Mouse (Mus musculus): Measurements from ENCODE around the gene Ntrk2. TPM values are rescaled to one million over a fixed set of nuclear protein-coding genes. Genes with fewer than 3 reads are reported as not detected.

The Ntrk2 gene
- total and polyA plus RNA-seq, 3 experiments, result 0.11 TPM; not detected in 2

- no peak overlapping the region for H3K4me3 ChIP-seq (ENCODE audit: low read depth, low read length)
- ATAC-seq (ENCODE audit: extremely low read depth, insufficient number of reproducible peaks, low FRiP score, poor library complexity, severe bottlenecking), result no peak
- TF ChIP-seq POLR2AphosphoS5 (IDR thresholded peaks at IDR 0.05; ENCODE audit: insufficient replicate concordance, low read depth, low read length) (no peak), CTCF (IDR thresholded peaks at IDR 0.05; ENCODE audit: low read depth, low read length) (no peak), TAL1 (conservative IDR thresholded peaks at IDR 0.05; ENCODE audit: low read depth, low read length) (no peak), GATA2 (IDR thresholded peaks at IDR 0.05; ENCODE audit: borderline replicate concordance, low read depth, low read length) (no peak), GATA1 (IDR thresholded peaks at IDR 0.05; ENCODE audit: borderline replicate concordance, low read length) (no peak)
- H3K27me3 ChIP-seq (ENCODE audit: insufficient read depth, low read length), result no peaks in the 10 kb centered on the region
- H3K36me3 ChIP-seq (replicated peaks), result no peaks in the 10 kb centered on the region
- H3K9me3 ChIP-seq (replicated peaks), result peaks cover 55% of the 10 kb centered on the region
- no peak for DNase-seq (ENCODE audit: low spot score)
- no peaks in the 10 kb centered on the region for H3K4me1 ChIP-seq (ENCODE audit: insufficient read depth, low read depth, low read length)
These were observed 196.8 kb downstream of the Ntrk2 start for GRCm38 (mm10) chr13:59002943-59003806.

DNA sequence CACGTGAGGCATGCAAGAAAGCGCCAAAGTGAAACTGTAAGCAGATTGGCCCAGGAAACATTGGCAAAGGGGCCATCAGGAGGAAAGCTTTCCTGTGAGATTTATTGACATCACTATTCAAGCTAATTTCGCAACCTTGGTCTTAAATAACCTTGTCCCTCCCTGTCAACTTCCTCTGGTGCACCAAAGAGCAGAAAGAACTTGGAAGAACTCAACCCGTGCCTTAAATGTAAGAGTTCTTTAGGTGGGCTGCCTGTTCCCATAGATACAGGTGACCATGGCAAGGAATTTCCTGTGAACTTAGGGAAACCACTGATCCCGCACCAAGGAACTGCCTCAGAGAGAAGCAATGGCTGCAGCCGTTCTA, 197.4 kb downstream of the Ntrk2 start:
- Histone ChIP-seq H3K36me3 (replicated peaks) (no peaks in the 10 kb centered on the region), H3K9me3 (replicated peaks) (peaks cover 58% of the 10 kb centered on the region), H3K27me3 (ENCODE audit: insufficient read depth, low read length) (no peaks in the 10 kb centered on the region), H3K4me1 (ENCODE audit: insufficient read depth, low read depth, low read length) (no peaks in the 10 kb centered on the region), H3K4me3 (ENCODE audit: low read depth, low read length) (no peak overlapping the region)
- DNase-seq (ENCODE audit: low spot score), result no peak
- TF ChIP-seq CTCF (IDR thresholded peaks at IDR 0.05; ENCODE audit: low read depth, low read length) (no peak), TAL1 (conservative IDR thresholded peaks at IDR 0.05; ENCODE audit: low read depth, low read length) (no peak), GATA1 (IDR thresholded peaks at IDR 0.05; ENCODE audit: borderline replicate concordance, low read length) (no peak), POLR2AphosphoS5 (IDR thresholded peaks at IDR 0.05; ENCODE audit: insufficient replicate concordance, low read depth, low read length) (no peak), GATA2 (IDR thresholded peaks at IDR 0.05; ENCODE audit: borderline replicate concordance, low read depth, low read length) (no peak)
- no peak for ATAC-seq (ENCODE audit: extremely low read depth, insufficient number of reproducible peaks, low FRiP score, poor library complexity, severe bottlenecking)

DNA sequence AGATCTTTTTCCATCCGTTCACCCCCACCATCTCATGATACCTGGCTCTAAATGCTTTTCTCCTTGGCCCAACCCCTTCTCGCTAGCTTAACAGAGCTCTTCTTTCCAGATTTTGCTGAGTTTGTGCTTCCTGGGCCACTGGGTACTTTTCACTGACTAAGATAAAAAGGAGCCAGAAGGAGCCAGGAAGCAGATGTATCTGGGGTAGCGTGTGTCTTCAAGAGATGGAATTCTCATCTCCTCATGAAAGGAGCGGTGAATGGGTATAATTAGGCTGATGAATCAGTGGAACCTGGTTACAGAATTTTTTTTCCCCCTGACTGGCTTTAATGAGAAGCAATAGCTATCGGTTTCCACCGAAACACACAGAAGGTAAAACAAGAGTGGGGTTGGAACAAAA, 198.2 kb downstream of the Ntrk2 start:
- Histone ChIP-seq H3K36me3 (replicated peaks) (no peaks in the 10 kb centered on the region), H3K4me1 (ENCODE audit: insufficient read depth, low read depth, low read length) (no peaks in the 10 kb centered on the region), H3K27me3 (ENCODE audit: insufficient read depth, low read length) (no peaks in the 10 kb centered on the region), H3K4me3 (ENCODE audit: low read depth, low read length) (no peak overlapping the region), H3K9me3 (replicated peaks) (peaks cover 58% of the 10 kb centered on the region)
- no peak for ATAC-seq (ENCODE audit: extremely low read depth, insufficient number of reproducible peaks, low FRiP score, poor library complexity, severe bottlenecking)
- TF ChIP-seq CTCF (IDR thresholded peaks at IDR 0.05; ENCODE audit: low read depth, low read length), result no peak
- no peak for TF ChIP-seq POLR2AphosphoS5 (IDR thresholded peaks at IDR 0.05; ENCODE audit: insufficient replicate concordance, low read depth, low read length)
- TF ChIP-seq TAL1 (conservative IDR thresholded peaks at IDR 0.05; ENCODE audit: low read depth, low read length), result no peak
- TF ChIP-seq GATA1 (IDR thresholded peaks at IDR 0.05; ENCODE audit: borderline replicate concordance, low read length), result no peak
- no peak for TF ChIP-seq GATA2 (IDR thresholded peaks at IDR 0.05; ENCODE audit: borderline replicate concordance, low read depth, low read length)
- no peak for DNase-seq (ENCODE audit: low spot score)

GRCm38 (mm10) chr13:59009855-59010254, 203.5 kb downstream of the Ntrk2 start:
- no peak for TF ChIP-seq TAL1 (conservative IDR thresholded peaks at IDR 0.05; ENCODE audit: low read depth, low read length)
- TF ChIP-seq POLR2AphosphoS5 (IDR thresholded peaks at IDR 0.05; ENCODE audit: insufficient replicate concordance, low read depth, low read length), result no peak
- TF ChIP-seq CTCF (IDR thresholded peaks at IDR 0.05; ENCODE audit: low read depth, low read length), result no peak
- no peak for TF ChIP-seq GATA1 (IDR thresholded peaks at IDR 0.05; ENCODE audit: borderline replicate concordance, low read length)
- no peak for TF ChIP-seq GATA2 (IDR thresholded peaks at IDR 0.05; ENCODE audit: borderline replicate concordance, low read depth, low read length)
- Histone ChIP-seq H3K4me1 (ENCODE audit: insufficient read depth, low read depth, low read length) (no peaks in the 10 kb centered on the region), H3K27me3 (ENCODE audit: insufficient read depth, low read length) (no peaks in the 10 kb centered on the region), H3K9me3 (replicated peaks) (peaks cover 76% of the 10 kb centered on the region), H3K4me3 (ENCODE audit: low read depth, low read length) (no peak overlapping the region), H3K36me3 (replicated peaks) (no peaks in the 10 kb centered on the region)
- DNase-seq (ENCODE audit: low spot score) (no peak), ATAC-seq (ENCODE audit: extremely low read depth, insufficient number of reproducible peaks, low FRiP score, poor library complexity, severe bottlenecking) (no peak)

GRCm38 (mm10) chr13:59010893-59011529, 204.6 kb downstream of the Ntrk2 start:
- Histone ChIP-seq H3K9me3 (replicated peaks) (peaks cover 68% of the 10 kb centered on the region), H3K4me3 (ENCODE audit: low read depth, low read length) (no peak overlapping the region), H3K4me1 (ENCODE audit: insufficient read depth, low read depth, low read length) (no peaks in the 10 kb centered on the region), H3K36me3 (replicated peaks) (no peaks in the 10 kb centered on the region), H3K27me3 (ENCODE audit: insufficient read depth, low read length) (no peaks in the 10 kb centered on the region)
- no peak for DNase-seq (ENCODE audit: low spot score)
- TF ChIP-seq GATA1 (IDR thresholded peaks at IDR 0.05; ENCODE audit: borderline replicate concordance, low read length) (no peak), POLR2AphosphoS5 (IDR thresholded peaks at IDR 0.05; ENCODE audit: insufficient replicate concordance, low read depth, low read length) (no peak), TAL1 (conservative IDR thresholded peaks at IDR 0.05; ENCODE audit: low read depth, low read length) (no peak), CTCF (IDR thresholded peaks at IDR 0.05; ENCODE audit: low read depth, low read length) (no peak), GATA2 (IDR thresholded peaks at IDR 0.05; ENCODE audit: borderline replicate concordance, low read depth, low read length) (no peak)
- ATAC-seq (ENCODE audit: extremely low read depth, insufficient number of reproducible peaks, low FRiP score, poor library complexity, severe bottlenecking), result no peak

GRCm38 (mm10) chr13:59011530-59011903, 205.1 kb downstream of the Ntrk2 start:
- TF ChIP-seq GATA2 (IDR thresholded peaks at IDR 0.05; ENCODE audit: borderline replicate concordance, low read depth, low read length) (no peak), POLR2AphosphoS5 (IDR thresholded peaks at IDR 0.05; ENCODE audit: insufficient replicate concordance, low read depth, low read length) (no peak), TAL1 (conservative IDR thresholded peaks at IDR 0.05; ENCODE audit: low read depth, low read length) (no peak), GATA1 (IDR thresholded peaks at IDR 0.05; ENCODE audit: borderline replicate concordance, low read length) (no peak)
- no peak for DNase-seq (ENCODE audit: low spot score)
- Histone ChIP-seq H3K4me3 (ENCODE audit: low read depth, low read length) (no peak overlapping the region), H3K9me3 (replicated peaks) (peaks cover 67% of the 10 kb centered on the region), H3K36me3 (replicated peaks) (no peaks in the 10 kb centered on the region), H3K27me3 (ENCODE audit: insufficient read depth, low read length) (no peaks in the 10 kb centered on the region), H3K4me1 (ENCODE audit: insufficient read depth, low read depth, low read length) (no peaks in the 10 kb centered on the region)
- no peak for ATAC-seq (ENCODE audit: extremely low read depth, insufficient number of reproducible peaks, low FRiP score, poor library complexity, severe bottlenecking)
